Mouse (Mus musculus): ENCODE data around the gene Rcsd1.

- TF ChIP-seq CTCF (IDR thresholded peaks at IDR 0.05; ENCODE audit: low read depth, low read length), result no peak
- no peak for TF ChIP-seq POLR2A (IDR thresholded peaks at IDR 0.05; ENCODE audit: extremely low read depth, insufficient read depth, low read length)
These were observed 8.4 kb upstream of the Rcsd1 start for GRCm38 (mm10) chr1:165717711-165718542.
